Mouse (Mus musculus) spleen, postnatal 36 days (tissue): ENCODE results near the gene Cdk17.

Experiments
- DNase-seq, 2 experiments: peaks; one replicate each; pipeline ENCODE4 v3.0.0; 2022; ENCODE audit warnings: low spot score in 2 of 2, mixed read lengths in 1 of 2

Cdk17 gene

DNA sequence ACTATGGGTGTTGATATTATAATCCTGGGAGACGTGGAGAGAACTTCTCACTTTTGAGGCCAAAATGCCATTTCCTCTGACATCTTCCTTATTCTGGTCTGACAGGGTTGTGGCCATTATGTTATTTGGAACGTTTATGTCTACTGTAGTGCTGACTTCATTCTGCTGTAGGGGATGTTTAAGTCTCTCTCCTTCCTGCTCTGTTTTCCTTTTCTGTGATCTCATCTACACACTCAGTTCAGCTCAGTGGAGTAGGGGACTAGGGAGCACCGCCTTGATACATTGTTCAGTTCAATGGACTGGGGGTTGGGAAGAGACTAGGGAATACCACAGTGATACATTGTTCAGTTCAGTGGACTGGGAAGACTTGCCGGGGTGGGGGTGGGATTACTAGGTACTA lies 7.4 kb downstream of the Cdk17 start:
- DNase-seq: no peak

DNA sequence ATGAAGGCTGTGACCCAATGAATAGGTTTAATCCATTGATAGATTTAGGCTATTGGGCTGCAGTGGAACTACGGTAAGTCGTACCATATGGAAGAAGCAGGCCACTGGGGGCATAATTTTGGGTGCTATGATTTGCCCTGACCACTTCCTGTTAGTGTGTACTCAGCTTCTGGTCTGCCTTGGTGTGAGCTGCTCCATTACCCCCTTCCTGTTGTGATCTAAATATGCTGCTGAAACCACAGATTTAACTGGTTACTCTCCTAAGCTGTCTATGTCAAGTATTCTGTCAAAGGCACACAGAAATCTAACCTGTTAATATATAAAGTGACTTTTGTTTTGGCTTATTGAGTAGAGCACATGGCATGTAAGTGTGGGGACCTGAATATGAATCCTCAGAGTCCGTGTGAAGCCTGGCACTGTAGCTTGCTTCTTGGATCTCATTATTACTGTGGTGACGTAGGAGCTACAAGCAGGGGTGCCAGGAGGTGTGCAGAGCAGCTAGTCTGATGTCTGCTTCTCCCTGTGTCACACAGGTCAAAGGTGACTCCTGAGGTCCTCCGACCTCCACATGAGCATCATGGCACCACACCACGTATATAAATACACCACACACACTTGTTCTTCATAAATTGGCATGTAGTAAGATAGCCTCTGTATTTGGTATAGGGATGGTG lies 10.6 kb downstream of the Cdk17 start:
- DNase-seq: peak; percentile 77 to 81

DNA sequence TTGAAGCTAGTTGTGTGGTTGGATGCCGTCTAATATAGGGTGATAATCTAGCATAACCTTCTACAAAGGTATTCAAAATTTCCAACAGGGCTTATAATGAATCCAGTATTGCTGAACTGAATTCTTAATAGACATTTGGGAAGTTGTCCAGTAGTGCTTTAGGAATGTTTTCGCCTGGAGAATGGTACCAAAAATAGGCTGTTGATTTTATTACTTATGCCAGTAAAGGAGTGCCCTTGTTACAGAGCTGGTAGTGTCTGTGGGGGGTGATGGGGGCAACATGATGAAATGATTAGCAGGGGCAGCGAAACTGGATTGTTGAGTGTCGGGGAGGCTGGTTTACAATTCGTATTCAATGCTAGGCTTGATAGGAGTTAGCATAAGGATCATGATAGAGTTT lies 16.8 kb downstream of the Cdk17 start:
- no peak for DNase-seq

DNA sequence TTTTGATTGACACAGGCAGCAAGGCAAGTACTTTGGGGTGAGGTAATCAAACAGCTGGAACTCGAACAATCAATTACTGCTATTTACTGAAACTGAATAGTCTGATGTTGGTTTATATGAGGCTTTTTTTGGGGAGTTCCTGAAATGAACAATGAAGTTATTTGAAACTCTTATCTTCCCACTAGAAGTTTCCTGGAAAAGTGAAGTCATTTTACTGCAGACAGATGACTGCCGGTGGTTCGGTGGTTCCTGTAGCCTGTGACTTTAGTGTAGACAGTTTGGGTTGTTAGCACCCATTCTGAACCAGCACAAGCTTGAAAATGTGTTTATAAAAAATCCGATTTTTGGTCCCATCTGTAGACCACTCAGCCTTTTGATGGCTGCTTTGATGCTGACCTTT lies 17.2 kb downstream of the Cdk17 start:
- DNase-seq: no peak

DNA sequence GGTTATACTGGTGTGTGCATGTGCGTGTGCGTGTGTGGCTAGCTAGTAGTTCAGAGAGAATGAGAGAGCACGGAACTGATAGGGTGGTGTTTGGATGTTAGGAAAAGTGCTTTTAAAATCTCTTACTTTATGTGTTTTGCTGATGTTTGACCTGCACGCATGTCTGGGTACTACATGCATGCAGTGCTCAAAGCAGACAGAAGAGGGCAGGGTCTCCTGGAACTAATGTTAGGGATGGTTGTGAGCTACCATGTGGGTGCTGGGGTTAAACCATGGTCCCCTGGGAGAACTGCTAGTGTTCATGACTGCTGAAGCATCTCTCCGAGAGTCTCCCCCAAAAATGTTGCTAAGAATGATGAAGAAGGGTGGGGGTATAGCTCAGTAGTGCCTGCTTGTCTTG lies 18.0 kb downstream of the Cdk17 start:
- peak in 1 of 2 experiments; percentile 18 for DNase-seq

DNA sequence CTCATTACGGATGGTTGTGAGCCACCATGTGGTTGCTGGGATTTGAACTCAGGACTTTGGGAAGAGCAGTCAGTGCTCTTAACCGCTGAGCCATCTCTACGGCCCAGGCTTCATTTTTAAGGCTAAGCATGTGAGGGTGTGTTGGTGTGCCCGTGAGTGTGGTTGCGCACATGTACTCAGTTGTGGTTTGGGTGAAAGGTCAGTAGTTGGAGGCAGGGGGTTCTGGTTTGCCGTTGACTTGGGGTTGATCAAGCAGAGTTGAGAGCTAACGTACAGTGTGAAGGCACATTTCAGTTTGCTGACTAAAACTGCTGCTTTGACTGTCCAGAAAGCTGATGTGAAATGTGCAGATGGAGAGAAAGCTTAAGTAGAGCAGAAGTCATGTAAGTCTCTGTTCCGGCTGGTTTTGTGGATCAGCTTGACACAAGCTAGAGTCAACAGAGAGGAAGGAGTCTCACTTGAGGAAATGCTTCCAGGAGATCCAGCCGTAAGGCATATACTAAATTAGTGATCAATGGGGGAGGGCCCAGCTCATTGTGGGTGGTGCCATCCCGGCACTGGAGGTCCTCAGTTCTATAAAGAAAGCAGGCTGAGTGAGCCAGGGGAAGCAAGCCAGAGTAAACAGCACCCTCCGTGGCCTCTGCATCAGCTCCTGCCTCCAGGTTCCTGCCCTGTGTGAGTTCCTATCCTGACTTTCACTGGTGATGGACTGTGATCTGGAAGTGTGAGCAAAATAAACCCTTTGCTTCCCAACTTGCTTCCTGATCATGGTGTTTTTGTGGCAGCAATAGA lies 19.2 kb downstream of the Cdk17 start:
- DNase-seq: no peak

DNA sequence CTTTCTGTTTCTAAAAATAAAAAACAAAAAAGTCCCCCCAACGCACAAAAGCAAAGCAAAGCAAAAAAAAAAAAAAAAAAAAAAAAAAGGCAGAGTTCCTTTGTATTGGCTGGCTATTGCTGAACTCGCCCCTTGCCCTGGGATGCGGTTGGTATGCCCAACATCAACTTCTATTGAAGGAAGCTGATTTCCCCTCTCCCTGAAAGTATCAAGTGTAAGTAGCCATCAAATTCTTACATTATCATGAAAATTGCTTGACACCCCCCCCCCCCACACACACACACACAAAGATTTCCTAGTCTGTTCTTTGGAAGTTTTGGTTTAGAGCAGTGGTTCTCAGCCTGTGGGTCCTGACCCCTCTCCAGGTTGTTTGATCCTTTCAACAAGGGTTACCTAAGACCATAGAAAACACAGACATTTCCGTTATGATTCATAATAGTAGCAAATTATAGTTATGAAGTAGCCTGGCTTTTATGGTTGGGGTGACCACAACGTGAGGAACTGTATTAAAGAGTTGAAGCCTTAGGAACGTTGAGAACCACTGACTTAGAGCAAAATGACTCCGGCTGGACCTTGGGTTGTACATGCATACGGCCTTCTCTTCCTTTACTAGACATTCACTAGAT lies 23.8 kb downstream of the Cdk17 start:
- DNase-seq: no peak

DNA sequence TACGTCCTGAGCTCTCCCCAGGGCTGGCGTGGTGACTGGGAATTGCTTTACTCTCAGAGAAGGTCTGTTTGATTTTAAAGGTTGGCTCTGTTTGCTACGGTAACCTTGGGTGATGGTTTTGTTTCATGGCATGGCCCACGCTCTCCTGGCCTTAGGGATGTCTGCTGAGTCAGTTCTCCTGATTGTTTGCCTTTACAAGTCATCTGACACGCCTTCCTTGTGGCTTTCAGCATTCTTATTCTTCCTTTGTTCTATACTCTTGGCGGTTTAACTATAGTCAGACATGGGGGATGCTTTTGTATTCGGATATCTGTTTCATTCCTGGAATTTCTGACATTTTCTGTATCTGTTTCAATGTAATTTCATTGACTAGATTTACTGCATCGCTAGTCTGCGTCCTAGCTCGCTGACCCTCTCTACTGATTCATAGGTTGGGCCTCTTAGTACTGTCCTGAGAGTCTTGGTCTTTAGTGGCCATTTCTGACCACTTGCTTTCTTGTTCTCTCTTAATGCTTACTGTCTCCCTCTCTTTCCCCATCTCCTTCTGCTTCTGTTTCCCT lies 27.8 kb downstream of the Cdk17 start:
- no peak for DNase-seq

DNA sequence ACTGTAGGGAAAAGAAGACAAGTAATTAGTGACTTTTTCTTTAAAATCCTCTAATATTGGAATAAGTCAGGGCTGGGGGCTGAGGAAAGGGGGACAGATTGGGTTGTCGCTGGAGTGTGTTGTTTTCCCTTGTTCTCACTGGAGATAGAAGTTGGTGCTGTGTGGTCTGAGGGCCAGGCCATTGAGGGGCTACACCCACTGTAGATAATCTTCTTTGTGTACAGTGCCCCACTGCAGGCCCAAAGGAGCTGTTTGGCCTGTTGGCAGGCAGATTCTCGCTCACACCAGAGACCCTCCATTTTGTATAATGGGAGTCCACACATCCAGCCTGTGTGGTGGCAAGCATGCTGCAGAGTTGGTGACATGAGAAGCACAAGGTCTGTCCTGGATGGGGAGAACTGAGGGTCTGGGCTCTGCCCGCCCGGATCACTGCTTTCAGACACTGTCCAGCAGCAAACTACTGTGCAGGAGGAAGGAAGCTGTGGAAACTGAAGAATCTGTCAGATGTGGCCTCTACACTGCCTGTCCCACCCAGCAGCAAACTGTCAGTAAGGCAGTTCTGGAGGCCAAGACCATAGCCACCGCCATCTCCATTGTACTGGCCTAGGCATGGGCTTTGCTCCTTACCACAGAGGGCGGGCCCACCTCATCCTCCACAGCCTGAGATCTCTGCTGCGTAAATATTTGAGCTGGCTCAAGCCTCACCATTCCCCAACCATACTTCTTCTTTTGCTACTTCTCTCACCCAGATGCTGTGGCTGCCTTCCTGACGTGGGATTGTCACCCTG lies 30.0 kb downstream of the Cdk17 start:
- peak in 1 of 2 experiments; percentile 11 for DNase-seq

DNA sequence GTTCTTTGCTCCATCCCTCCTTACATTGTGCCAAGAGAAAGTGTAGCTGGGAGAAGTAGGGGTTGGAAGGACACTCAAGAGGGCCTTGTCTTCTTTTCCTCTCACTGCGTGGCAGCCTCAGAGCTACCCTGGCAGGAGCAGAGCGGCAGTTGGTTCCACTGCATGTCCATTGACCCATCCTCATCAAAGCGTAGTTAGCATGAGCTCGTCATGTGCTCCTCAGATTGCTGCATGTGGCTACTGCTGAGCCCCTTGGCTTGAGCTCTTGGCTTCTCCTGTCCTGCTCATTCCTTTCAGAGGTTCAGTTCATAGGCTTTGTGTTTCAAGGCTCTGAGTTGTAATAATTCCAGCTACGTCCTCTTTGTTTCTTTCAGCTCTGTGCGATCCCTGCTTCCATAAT lies 36.4 kb downstream of the Cdk17 start:
- DNase-seq: no peak

DNA sequence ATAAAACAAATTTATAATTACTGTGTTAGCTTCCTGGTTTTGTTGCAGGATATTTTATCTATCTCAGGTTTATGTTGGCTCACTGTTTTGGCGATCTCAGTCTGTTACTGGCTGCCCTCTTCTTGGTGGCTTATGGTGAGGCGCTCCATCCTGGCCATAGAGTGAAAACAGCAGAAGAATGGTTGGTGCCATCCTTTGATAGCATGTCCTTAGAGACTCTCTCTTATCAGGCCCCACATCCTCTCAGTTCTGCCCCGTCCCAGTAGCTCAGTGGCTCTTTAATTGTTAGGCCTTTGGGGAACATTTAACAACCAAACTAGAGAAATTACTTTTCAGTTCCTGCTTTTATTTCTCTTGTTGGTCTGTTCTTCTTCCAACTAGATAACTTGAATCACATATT lies 38.3 kb downstream of the Cdk17 start:
- DNase-seq: no peak

DNA sequence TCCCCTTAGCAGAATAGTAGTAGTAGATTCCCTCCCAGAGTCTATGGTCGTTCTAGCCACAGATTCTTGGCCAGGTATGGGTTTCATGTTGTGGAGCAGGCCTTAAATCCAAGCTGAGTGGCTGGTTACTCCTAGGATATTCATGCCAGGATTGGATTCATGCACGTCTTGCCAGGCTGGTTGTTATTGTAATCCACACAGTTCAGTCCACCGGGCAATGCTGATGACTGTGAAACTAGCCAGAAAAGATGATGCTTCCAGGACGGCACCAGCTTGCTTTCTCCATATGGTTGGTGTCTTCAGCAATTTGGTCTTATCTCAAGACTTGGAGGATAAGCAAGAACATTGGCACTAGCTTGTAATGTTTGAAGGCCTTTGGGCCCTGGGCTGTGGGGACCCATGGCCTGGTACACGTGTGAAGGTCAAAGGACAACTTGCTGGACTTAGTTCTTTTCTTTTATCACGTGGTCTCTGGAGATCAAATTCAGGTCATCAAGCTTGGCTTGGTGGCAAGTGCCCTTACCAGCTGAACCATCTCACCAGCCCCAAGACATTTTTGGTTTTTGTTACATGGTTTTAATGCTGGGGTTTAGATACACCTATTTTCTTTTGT lies 41.3 kb downstream of the Cdk17 start:
- no peak for DNase-seq

DNA sequence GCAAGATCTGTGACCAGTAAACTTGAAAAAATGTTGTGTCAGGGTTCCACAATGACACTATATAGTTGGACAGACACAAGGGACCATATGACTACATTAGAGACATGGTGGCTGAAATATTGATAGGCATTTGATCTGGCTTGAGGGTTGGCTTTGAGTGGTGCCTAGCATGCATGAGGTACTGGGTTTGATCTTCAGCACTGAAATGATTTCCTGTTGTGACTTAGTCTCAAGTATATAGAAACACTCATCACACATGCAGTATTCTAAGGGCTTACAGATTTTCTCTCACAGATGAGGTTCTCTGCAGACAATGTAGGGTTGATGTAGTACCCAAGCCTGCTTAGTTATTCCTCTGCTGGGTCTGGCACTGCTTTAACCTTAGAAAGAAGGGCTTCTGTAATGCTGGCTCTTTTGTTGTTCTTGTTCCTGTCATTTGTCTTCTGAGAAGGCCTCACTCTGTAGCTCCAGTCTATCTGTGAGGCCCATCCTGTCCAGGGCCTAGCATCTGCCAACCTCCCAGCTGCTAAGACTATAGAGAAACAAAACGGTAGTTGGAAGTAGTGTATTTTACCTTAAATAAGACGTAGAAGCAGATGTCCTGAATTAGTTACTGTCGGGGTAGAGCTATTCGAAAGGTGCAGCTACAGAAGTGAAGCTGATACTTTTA lies 44.7 kb downstream of the Cdk17 start:
- no peak for DNase-seq

DNA sequence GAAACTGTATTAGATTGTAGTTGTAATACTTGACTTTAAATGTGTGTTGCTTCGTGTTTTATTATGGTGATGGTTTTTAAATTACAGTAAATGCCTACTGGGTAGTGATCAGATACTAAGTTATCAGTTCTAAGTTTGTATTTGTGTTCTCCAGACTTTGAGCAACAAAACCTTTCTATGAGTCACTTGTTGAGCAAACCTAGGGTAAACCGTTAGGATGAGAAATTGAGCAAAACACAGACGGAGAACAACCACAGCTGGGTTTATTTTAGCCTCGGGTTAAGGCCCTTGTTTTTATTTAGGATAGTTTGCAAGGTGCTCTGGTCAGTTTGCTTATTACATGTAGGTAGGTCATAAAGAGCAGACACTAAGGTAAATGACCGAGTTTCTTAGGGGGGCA lies 46.5 kb downstream of the Cdk17 start:
- DNase-seq: no peak

DNA sequence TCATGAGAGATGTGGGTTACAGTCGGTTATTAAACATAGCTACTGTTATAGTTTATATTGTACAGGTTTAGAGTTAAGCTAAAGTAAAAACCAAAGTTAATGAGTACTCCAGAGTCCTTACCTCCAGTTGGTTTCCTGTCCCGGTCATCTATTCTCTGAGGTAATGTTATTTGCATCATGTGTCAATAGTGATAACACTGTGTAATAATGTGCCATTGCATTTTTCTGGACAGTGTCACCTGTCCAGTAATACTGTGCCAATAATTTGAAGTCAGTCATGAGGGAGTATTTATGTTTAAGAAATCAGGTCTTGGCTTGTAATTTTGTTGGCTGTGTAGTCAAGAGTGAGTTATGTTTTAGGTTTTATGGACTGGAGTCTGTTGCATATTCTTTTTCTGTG lies 52.0 kb downstream of the Cdk17 start:
- no peak for DNase-seq

DNA sequence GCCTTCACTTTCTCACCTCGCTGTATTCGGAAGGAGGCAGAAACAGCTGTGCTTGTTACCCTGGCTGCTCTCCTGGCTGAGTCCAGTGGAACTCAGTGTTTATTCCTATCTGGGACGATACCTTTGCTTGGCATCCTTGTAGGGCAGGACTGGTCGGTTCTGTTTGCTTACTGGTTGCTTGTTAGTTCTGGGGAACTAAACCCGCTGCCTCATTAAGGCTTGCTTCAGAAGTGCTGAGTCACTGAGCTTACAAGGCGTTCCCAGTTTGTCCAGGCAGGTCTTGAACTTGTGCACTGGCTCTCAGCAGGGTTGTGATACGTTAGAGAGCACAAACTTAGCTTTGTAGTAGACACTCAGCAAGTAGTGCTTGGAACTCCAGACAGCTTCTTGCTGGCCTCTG lies 52.7 kb downstream of the Cdk17 start:
- DNase-seq: no peak

DNA sequence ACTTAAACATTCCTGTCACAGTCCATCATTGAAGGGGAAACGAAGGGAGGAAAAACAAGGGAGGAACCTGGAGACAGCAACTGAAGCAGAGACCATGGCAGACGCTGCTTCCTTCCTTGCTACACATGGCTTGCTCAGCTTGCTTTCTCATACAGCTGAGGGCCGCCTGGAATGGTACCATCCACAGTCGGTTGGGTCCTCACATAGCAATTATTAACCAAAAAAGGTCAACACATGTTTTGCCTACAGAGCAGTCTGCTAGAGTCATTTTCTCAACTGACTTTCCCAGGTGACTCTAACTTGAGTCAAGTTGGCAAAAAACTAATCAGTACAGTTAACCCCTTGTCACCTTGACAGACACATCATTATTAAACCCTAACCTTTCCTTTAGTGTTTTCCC lies 53.6 kb downstream of the Cdk17 start:
- DNase-seq: no peak

DNA sequence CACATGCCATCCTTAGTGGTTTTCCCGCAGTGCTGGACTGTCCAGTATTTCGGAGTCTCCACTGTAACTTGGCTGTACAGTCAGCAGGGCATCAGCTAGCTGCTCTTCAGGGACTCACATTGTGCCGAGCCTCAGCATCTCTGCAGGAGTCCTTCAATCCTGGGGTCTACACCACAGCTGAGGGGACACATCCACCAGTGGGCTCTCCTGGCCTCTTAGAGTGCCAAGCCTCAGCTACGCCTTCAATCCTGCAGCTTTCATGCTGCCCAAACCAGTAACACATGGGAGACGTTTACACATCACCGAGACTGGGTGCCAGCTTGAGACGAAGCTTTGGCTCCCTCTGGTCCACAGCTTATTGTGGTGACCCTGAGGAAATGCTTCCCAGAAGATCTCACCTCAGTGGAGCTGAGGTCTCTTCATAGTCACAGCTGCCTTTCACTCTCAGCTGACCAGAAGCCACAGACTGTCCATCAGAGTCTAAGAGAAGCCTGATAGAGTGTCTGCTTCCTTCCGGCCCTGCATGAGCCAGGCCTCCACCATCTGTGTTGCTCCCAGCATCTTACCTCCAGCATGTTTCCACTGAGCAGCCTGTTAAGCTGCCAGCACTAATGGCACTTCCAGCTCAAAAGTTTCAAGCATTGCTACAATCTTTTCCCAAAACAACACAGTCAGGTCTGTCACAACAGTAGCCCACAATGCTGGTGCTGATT lies 54.5 kb downstream of the Cdk17 start:
- no peak for DNase-seq

DNA sequence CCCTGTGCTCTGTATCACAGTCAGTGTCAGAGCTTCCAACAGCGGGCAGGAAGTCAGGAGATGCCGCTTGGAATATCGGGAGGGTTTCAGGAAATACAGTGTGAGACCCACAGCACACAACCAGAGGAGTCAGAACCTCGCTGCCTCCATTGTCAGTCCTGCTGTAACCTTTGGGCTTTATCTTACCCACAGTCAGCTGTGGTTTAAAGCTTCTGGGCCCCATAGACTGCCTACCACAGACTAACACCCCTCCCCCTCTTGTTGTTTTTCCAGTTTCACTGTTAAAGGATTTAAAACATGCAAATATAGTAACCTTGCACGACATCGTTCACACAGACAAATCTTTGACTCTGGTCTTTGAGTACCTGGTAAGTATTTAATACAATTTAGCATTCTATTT lies 65.1 kb downstream of the Cdk17 start:
- DNase-seq: no peak

DNA sequence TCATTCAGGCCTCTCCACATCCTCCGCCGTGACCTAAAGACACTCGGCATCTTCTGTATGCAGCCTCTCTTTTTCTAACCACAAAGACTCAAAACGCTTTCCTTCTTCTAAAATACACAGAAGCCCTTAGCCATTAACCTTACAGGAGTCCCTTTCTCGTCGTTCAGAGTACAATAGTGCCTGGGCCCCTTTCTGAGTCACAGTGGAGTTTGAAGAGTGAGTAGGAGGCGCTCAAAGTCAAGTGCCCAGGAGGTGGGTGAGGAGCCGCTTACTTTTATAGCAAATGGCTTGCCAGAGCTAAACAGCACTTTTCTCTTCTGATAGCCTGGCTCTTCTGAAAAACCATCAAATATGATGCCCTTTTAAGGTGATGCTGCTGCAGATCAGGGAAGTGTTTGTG lies 67.2 kb downstream of the Cdk17 start:
- no peak for DNase-seq
